ENCODE assay signal across 14 mouse cellular contexts in genomic region chr5:77131879-77132278, GRCm38 (mm10). TPM values are rescaled to one million over a fixed set of nuclear protein-coding genes. Genes with fewer than 3 reads are reported as not detected.
"Had no signal": no experiment of that assay in that cellular context is flagged by ENCODE, and none has a peak within 500 bp of the region (broad histone marks: within the 10 kb centered on the region; RNA-seq: fewer than 3 reads in every experiment).

No protein-coding gene starts in this region.

- H3K27me3 ChIP-seq: limb, embryonic 12.5 days; limb, embryonic 15.5 days; liver, embryonic 15.5 days had no signal

- H3K27ac ChIP-seq: limb, embryonic 12.5 days; limb, embryonic 15.5 days; liver, embryonic 15.5 days had no signal

- H3K4me2 ChIP-seq: limb, embryonic 12.5 days; limb, embryonic 15.5 days; liver, embryonic 15.5 days; lung, embryonic 14.5 days; midbrain, embryonic 11.5 days had no signal

- H3K9me3 ChIP-seq: limb, embryonic 12.5 days; limb, embryonic 15.5 days; liver, embryonic 15.5 days had no signal

- H3K36me3 ChIP-seq: limb, embryonic 12.5 days; limb, embryonic 15.5 days; liver, embryonic 15.5 days had no signal

- DNase-seq: kidney, adult 9 months; kidney, postnatal 14 days; kidney, postnatal 4 days; left cerebral cortex, postnatal 4 days; lung, embryonic 14.5 days; lung, postnatal 10 days; lung, postnatal 36 days; midbrain, embryonic 14.5 days; thymus, adult 18-20 months; thymus, postnatal 36 days had no signal

- H3K9ac ChIP-seq: limb, embryonic 12.5 days; limb, embryonic 15.5 days; liver, embryonic 15.5 days; lung, embryonic 14.5 days had no signal

- H3K4me3 ChIP-seq: limb, embryonic 12.5 days; limb, embryonic 15.5 days; liver, embryonic 15.5 days had no signal

RNA-seq across cellular contexts. Expression of gene Hopx, which starts 17.0 kb away (rescaled TPM):
- polyA plus RNA-seq: limb, embryonic 12.5 days had no signal
